Comparison of ENCODE assay signal across 26 mouse cellular contexts in the genomic region with DNA sequence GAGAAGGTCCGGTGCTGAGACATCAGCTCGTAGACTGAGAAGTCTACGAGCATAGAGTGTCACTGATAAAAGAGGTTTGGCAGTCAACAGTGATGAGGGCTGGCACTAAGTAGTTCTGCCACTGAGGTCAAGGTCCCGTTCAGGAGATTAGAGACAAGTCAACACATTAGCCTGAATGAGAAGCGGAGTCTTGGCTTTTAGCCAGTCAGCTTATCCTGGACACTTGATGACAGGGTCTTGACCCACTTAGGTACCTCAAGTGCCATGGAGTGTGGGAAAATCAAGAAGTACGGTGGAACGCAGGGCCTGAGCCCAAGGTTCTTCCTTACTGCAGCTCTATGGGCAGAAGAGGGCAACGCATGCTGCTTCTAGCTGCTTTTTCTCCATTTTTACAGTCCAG. TPM values are rescaled to one million over a fixed set of nuclear protein-coding genes. Genes with fewer than 3 reads are reported as not detected.
A peak's percentile ranks its signal among the peaks of the same experiment; 100 is the strongest.
DNase-seq lines count a peak whose midpoint lies in the region; ATAC-seq lines count a peak whose summit lies in the region.
"Had no signal": no experiment of that assay in that cellular context is flagged by ENCODE, and none has a peak within 500 bp of the region (broad histone marks: within the 10 kb centered on the region; RNA-seq: fewer than 3 reads in every experiment).

No protein-coding gene starts in this region.

- no peak overlapping the region for H3K27ac ChIP-seq in heart, embryonic 14.5 days (replicated peaks in 1 of 2; ENCODE audit: control insufficient read depth in 1 of 2, insufficient read depth in 1 of 2, low read depth in 2 of 2, low read length in 2 of 2)
- H3K27ac ChIP-seq: embryonic facial prominence, embryonic 12.5 days; hindbrain, embryonic 14.5 days; layer of hippocampus, adult 2 months; limb, embryonic 12.5 days; liver, embryonic 13.5 days; neural tube, embryonic 12.5 days; stomach, embryonic 15.5 days had no signal

- no peak overlapping the region for H3K4me2 ChIP-seq in heart, embryonic 14.5 days (ENCODE audit: low read length)
- H3K4me2 ChIP-seq: embryonic facial prominence, embryonic 12.5 days; hindbrain, embryonic 14.5 days; limb, embryonic 12.5 days; liver, embryonic 13.5 days; neural tube, embryonic 12.5 days; stomach, embryonic 15.5 days had no signal

- H3K9ac ChIP-seq in heart, embryonic 14.5 days (ENCODE audit: low read length), result no peak overlapping the region
- H3K9ac ChIP-seq: embryonic facial prominence, embryonic 12.5 days; forebrain, postnatal 0 days; hindbrain, embryonic 14.5 days; limb, embryonic 12.5 days; liver, embryonic 13.5 days; neural tube, embryonic 12.5 days; stomach, embryonic 15.5 days had no signal

- no peaks in the 10 kb centered on the region for H3K36me3 ChIP-seq in heart, embryonic 14.5 days (ENCODE audit: control insufficient read depth, insufficient read depth, low read length)
- H3K36me3 ChIP-seq: embryonic facial prominence, embryonic 12.5 days; limb, embryonic 12.5 days; liver, embryonic 13.5 days; neural tube, embryonic 12.5 days; stomach, embryonic 15.5 days had no signal

- H3K4me3 ChIP-seq in heart, embryonic 14.5 days (ENCODE audit: control insufficient read depth in 1 of 2, insufficient read depth in 1 of 2, low read depth in 1 of 2, low read length in 2 of 2), result no peak overlapping the region
- H3K4me3 ChIP-seq: embryonic facial prominence, embryonic 12.5 days; layer of hippocampus, adult 2 months; limb, embryonic 12.5 days; liver, embryonic 13.5 days; neural tube, embryonic 12.5 days; stomach, embryonic 15.5 days had no signal

- H3K27me3 ChIP-seq in heart, embryonic 14.5 days (ENCODE audit: control insufficient read depth, insufficient read depth, low read length), result peaks cover 82% of the 10 kb centered on the region
- H3K27me3 ChIP-seq: embryonic facial prominence, embryonic 12.5 days; liver, embryonic 13.5 days; neural tube, embryonic 12.5 days; stomach, embryonic 15.5 days had no signal

- peaks cover 3% of the 10 kb centered on the region; the same call in 1 of the 2 replicates for H3K9me3 ChIP-seq in heart, embryonic 14.5 days (ENCODE audit: control insufficient read depth, low read length)
- H3K9me3 ChIP-seq: liver, embryonic 13.5 days; neural tube, embryonic 12.5 days; stomach, embryonic 15.5 days had no signal

- DNase-seq in adrenal gland, adult 2 months, result peak; percentile 16
- no peak for DNase-seq in adrenal gland, adult 8-10 months
- no peak for DNase-seq in heart, adult 8-10 months (ENCODE audit: low spot score)
- peak; percentile 6 to 26 for DNase-seq in lung, adult 18-20 months
- DNase-seq in lung, postnatal 14 days, result no peak
- peak; percentile 8 for DNase-seq in heart, postnatal 4 days
- DNase-seq: cerebellum, adult 18-20 months; forebrain, postnatal 0 days; gastrocnemius, postnatal 25 days; kidney, adult 18-20 months; liver, embryonic 13.5 days; midbrain, embryonic 14.5 days; right cerebral cortex, adult 18-20 months had no signal

- 0 out of 2 replicates have a peak, but pooled peaks have one; percentile 43 for ATAC-seq in heart, embryonic 14.5 days (ENCODE audit: insufficient number of reproducible peaks, insufficient read depth, low FRiP score, low read depth)
- no peak for ATAC-seq in frontal cortex, adult (ENCODE audit: low TSS enrichment)
- ATAC-seq: forebrain, postnatal 0 days; inflammation-experienced regulatory T-cells, adult 6 months had no signal

- H3K4me1 ChIP-seq in heart, embryonic 14.5 days (ENCODE audit: control insufficient read depth in 2 of 2, insufficient read depth in 2 of 2, low read length in 2 of 2), result no peaks in the 10 kb centered on the region; a peak in 1 of 4 replicates
- H3K4me1 ChIP-seq: embryonic facial prominence, embryonic 12.5 days; limb, embryonic 12.5 days; liver, embryonic 13.5 days; neural tube, embryonic 12.5 days; stomach, embryonic 15.5 days had no signal

- WGBS in heart, embryonic 14.5 days, result 13% methylated on average over 8 of the region's 8 CpGs

RNA-seq across cellular contexts. Expression of a gene that starts 19.6 kb away (rescaled TPM):
- total RNA-seq in adrenal gland, adult 2 months (2021), result 10 to 100 TPM; 10.1 to 21.0 TPM
- polyA plus RNA-seq in adrenal gland, adult 2 months (2012; rRNA removed), result 3.8 and 4.1 TPM in 2 replicates
- total RNA-seq in adrenal gland, adult 8-10 months (2022), result 10 to 100 TPM; 12.5 to 19.9 (median 17.5) TPM
- polyA plus RNA-seq in heart, embryonic 14.5 days (2014; fragmentation: Nextera tagmentation; extraction: Ambion mirVana), result 48.1 and 49.1 TPM in 2 replicates
- total RNA-seq in heart, adult 8-10 months (2022), result 10 to 100 TPM in 2 of 4 experiments, 1 to 10 TPM in 2; 9.4 to 12.6 (median 10.9) TPM
- total RNA-seq in heart, postnatal 4 days (2021), result 10 to 100 TPM; 15.4 to 17.2 TPM

RNA-seq across cellular contexts. Expression of a gene that starts 20.3 kb away (rescaled TPM):
- not detected for total RNA-seq in adrenal gland, adult 2 months (2021)
- polyA plus RNA-seq in adrenal gland, adult 2 months (2012; rRNA removed), result 0.04 and 0.06 TPM in 2 replicates
- not detected for total RNA-seq in adrenal gland, adult 8-10 months (2022)
- polyA plus RNA-seq in heart, embryonic 14.5 days (2014; fragmentation: Nextera tagmentation; extraction: Ambion mirVana), result not detected in 2 replicates
- not detected for total RNA-seq in heart, adult 8-10 months (2022)
- total RNA-seq in heart, postnatal 4 days (2021), result not detected
- total RNA-seq: forebrain, postnatal 0 days; gastrocnemius, postnatal 25 days; heart, postnatal 10 days; layer of hippocampus, adult 2 months; layer of hippocampus, postnatal 25 days; megakaryocyte-erythroid progenitor cell, adult 5-6 weeks had no signal
- polyA plus RNA-seq: embryonic facial prominence, embryonic 12.5 days; forebrain, embryonic 11.5 days; forebrain, postnatal 0 days; inflammation-experienced regulatory T-cells, adult 6 months; limb, embryonic 12.5 days; liver, embryonic 13.5 days; stomach, embryonic 15.5 days had no signal

RNA-seq across cellular contexts. Expression of a gene that starts 49.0 kb away (rescaled TPM):
- total RNA-seq in adrenal gland, adult 2 months (2021), result under 1 TPM; 0.35 to 0.66 TPM
- not detected in 2 replicates for polyA plus RNA-seq in adrenal gland, adult 2 months (2012; rRNA removed)
- total RNA-seq in adrenal gland, adult 8-10 months (2022), result under 1 TPM; 0.26 to 0.87 (median 0.82) TPM
- polyA plus RNA-seq in heart, embryonic 14.5 days (2014; fragmentation: Nextera tagmentation; extraction: Ambion mirVana), result 0.43 and 1.1 TPM in 2 replicates
- under 1 TPM in 3 of 4 experiments, not detected in 1; 0.11 to 0.22 (median 0.19) TPM for total RNA-seq in heart, adult 8-10 months (2022)
- total RNA-seq in heart, postnatal 4 days (2021), result under 1 TPM; 0.24 to 0.97 TPM
- total RNA-seq: megakaryocyte-erythroid progenitor cell, adult 5-6 weeks had no signal

Comparison
In these comparisons a context has a peak if more than half of its experiments do, and no peak if none do; other contexts are left out.
1. DNase-seq: peak in adrenal gland, adult 2 months (single experiment), lung, adult 18-20 months (2 of 2) and heart, postnatal 4 days (single experiment); none in adrenal gland, adult 8-10 months (single experiment), heart, adult 8-10 months (single experiment) and lung, postnatal 14 days (single experiment).